Mouse (Mus musculus) embryonic facial prominence, embryonic 14.5 days (tissue): ENCODE measurements around the gene Plbd2. TPM values are rescaled to one million over a fixed set of nuclear protein-coding genes. Genes with fewer than 3 reads are reported as not detected.

Experiments
- ATAC-seq: fragments of 200-750 bp; cut with Nextera tagmentation; 2 replicates; pipeline ENCODE4 v1.8.0; 2017; ENCODE audit warnings: low read depth, moderate number of reproducible peaks, moderate TSS enrichment
- DNase-seq: peaks from one replicate; pipeline ENCODE4 v3.0.0-alpha.2; 2015; ENCODE audit warnings: low spot score
- H3K27ac ChIP-seq: fragments of 300-500 bp; sonication (generic); replicated peaks from 2 replicates; pipeline ENCODE4 v1.5.1; 2014; ENCODE audit warnings: low read depth, mild to moderate bottlenecking, low read length, moderate library complexity
- H3K27me3 ChIP-seq: fragments of 300-500 bp; sonication (generic); replicated peaks from 2 replicates; pipeline ENCODE4 v1.6.1; 2014; ENCODE audit warnings: low read length; ENCODE audit not compliant: control insufficient read depth, insufficient read depth
- H3K36me3 ChIP-seq: fragments of 300-500 bp; sonication (generic); 2 replicates; pipeline ENCODE4 v1.6.1; 2014; ENCODE audit warnings: low read length, mixed read lengths; ENCODE audit not compliant: control insufficient read depth, insufficient read depth
- H3K4me1 ChIP-seq: fragments of 300-500 bp; sonication (generic); 2 replicates; pipeline ENCODE4 v1.6.1; 2014; ENCODE audit warnings: antibody characterized with exemption, low read length; ENCODE audit not compliant: control insufficient read depth, insufficient read depth
- H3K4me2 ChIP-seq: fragments of 300-500 bp; sonication (generic); 2 replicates; pipeline ENCODE4 v1.6.1; 2014; ENCODE audit warnings: low read depth, mild to moderate bottlenecking, low read length, moderate library complexity, mixed read lengths
- H3K4me3 ChIP-seq: fragments of 300-500 bp; sonication (generic); 2 replicates; pipeline ENCODE4 v1.5.1; 2014; ENCODE audit warnings: low read depth, mild to moderate bottlenecking, low read length
- H3K9ac ChIP-seq: fragments of 300-500 bp; sonication (generic); 2 replicates; pipeline ENCODE4 v1.6.1; 2014; ENCODE audit warnings: low read depth, mild to moderate bottlenecking, low read length, moderate library complexity, mixed read lengths
- H3K9me3 ChIP-seq: fragments of 300-500 bp; sonication (generic); 2 replicates; pipeline ENCODE4 v1.6.1; 2016; ENCODE audit warnings: low read length; ENCODE audit not compliant: control insufficient read depth
- WGBS: fragments of 180-500 bp; shearing (Covaris S2); extraction: QIAGEN DNeasy Blood & Tissue Kit; methylation state at CpG from one replicate; pipeline ENCODE4 v1.1.7; 2014; 5-methylcytosine and 5-hydroxymethylcytosine counted together
- polyA plus RNA-seq: library from polyadenylated mRNA; unstranded; fragments of >200 nt; fragmentation: Nextera tagmentation; extraction: Ambion mirVana; gene quantifications from 2 replicates; pipeline ENCODE4 v1.2.1, GENCODE M21; 2014

Gene Plbd2
- polyA plus RNA-seq, 1 experiment from 2014 or later: 47.0 TPM

DNA sequence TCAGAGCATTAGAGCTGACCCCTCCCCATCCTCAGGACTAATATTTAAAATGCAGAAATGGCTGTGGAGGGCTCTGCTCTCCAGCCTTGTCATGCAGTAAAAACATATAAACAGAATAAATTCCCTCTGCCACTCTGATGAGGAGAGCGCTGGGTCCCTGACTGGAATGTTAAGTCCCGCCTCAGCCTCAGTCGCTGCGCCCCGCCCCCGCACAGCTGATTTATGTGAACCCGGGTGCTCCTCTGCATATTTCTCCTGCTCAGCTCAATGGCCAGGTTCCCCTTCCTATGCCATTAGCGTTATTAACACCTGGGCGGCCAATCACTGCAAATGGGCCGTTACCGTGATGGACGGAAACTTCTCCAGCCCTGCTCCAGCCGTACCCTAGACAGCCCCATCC lies 56.1 kb downstream of the Plbd2 start:
- Histone ChIP-seq H3K9me3 (no peaks in the 10 kb centered on the region), H3K4me2 (no peak overlapping the region), H3K36me3 (no peaks in the 10 kb centered on the region), H3K4me1 (no peaks in the 10 kb centered on the region), H3K4me3 (no peak overlapping the region), H3K27ac (no peak overlapping the region), H3K27me3 (peaks cover 11% of the 10 kb centered on the region), H3K9ac (no peak overlapping the region)
- no peak for ATAC-seq
- 36% methylated on average over 13 of the region's 13 CpGs for WGBS
- no peak for DNase-seq

DNA sequence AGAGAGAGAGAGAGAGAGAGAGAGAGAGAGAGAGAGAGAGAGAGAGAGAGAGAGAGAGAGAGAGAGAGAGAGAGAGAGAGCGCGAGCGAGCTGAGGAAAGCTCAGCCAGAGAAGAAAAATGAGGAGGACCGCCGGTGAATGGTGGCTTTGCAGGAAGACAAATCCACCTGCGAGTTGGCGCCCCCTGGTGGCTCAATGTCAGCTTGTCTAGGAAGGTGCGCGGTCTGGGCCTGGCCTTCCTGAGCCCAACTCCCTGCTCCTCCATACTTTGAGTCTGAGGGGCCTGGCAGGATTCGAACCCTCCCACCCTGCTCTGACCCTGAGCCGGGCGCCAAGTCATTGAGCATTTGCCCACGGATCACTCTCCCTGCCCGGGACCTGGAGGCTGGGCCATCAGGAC lies 62.7 kb downstream of the Plbd2 start:
- H3K9me3 ChIP-seq: no peaks in the 10 kb centered on the region
- no peaks in the 10 kb centered on the region for H3K4me1 ChIP-seq
- H3K36me3 ChIP-seq: no peaks in the 10 kb centered on the region
- H3K27ac ChIP-seq: no peak overlapping the region
- peak overlapping the region; percentile 29 for H3K4me3 ChIP-seq
- 9% methylated on average over 10 of the region's 14 CpGs for WGBS
- H3K27me3 ChIP-seq: peaks cover 68% of the 10 kb centered on the region
- DNase-seq: peak; percentile 92
- peak overlapping the region; percentile 49 for H3K4me2 ChIP-seq
- H3K9ac ChIP-seq: no peak overlapping the region
- ATAC-seq: peak; percentile 79; the same call in 1 of the 2 replicates

DNA sequence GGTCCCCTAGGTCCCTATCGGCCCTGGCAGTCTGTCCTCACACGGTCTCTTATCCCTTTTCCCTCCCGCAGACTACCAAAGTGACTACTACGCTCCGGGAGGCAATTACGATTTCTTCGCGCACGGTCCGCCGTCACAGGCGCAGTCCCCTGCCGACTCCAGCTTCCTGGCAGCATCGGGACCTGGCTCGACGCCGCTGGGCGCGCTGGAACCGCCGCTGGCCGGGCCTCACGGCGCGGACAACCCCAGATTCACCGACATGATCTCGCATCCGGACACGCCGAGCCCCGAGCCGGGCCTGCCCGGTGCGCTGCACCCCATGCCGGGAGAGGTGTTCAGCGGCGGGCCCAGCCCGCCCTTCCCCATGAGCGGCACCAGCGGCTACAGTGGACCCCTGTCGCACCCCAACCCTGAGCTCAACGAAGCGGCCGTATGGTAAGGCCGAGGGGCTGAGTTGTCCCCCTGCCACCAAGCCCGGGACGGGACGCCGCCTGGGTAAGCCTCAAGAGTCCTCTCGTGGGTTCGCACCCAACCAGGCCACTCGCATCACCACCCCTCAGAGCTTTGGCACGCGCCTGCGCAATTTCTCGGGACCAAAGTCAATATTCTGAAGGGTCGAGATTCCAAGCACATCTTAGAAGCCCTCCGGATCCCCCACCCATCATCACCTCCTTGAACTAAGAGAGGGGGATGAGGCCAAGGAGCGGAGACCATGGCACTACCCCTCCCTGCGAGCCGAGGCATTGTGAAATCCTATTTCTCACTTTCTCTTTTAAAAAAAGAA lies 63.3 kb downstream of the Plbd2 start:
- ATAC-seq: no peak
- Histone ChIP-seq H3K4me1 (no peaks in the 10 kb centered on the region), H3K36me3 (no peaks in the 10 kb centered on the region), H3K9me3 (no peaks in the 10 kb centered on the region), H3K27ac (no peak overlapping the region), H3K4me2 (peak overlapping the region; percentile 49), H3K9ac (no peak overlapping the region), H3K4me3 (peak overlapping the region; percentile 29), H3K27me3 (peaks cover 75% of the 10 kb centered on the region)
- DNase-seq: no peak
- 7% methylated on average over 52 of the region's 61 CpGs for WGBS

DNA sequence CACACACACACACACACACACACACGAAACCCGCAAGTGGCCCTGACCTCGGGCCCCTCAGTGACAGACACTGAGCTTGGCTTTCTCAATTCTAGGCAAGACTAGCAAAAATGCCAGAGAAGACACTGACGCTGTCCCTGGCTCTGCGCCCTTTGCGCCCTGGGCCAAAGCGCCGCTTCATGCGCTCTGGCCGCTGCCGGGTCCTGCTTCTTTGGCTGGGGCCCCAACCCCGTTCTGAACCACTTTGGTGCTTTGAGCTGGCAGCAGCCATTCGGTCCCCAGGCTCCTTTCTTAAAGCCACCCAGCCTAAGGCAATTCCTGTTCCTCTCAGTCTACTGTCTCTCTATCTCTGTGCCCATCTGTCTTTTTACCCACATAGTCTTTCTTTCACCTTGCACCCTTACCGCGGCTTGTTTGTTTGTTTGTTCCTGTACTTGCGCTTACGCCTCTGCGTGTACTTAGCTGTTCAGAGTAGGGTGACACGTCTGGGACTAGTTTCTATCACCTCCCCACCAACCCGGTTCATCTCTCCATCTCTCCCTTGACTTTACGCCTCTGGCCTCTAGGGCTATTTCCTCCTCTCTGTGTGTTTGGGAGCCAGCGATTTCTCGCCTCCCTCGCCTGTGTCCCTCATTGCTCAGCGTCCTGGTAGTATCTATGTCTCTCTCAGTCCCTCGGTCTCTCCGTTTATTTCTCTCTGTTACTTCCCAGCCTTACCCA lies 64.3 kb downstream of the Plbd2 start:
- no peak for ATAC-seq
- H3K36me3 ChIP-seq: no peaks in the 10 kb centered on the region
- H3K4me1 ChIP-seq: no peaks in the 10 kb centered on the region
- no peaks in the 10 kb centered on the region for H3K9me3 ChIP-seq
- H3K4me3 ChIP-seq: 0 out of 2 replicates have a peak overlapping the region, but pooled peaks have one; percentile 29
- no peak for DNase-seq
- peak overlapping the region; percentile 49; the same call in 1 of the 2 replicates for H3K4me2 ChIP-seq
- WGBS: 5% methylated on average over 26 of the region's 27 CpGs
- H3K27me3 ChIP-seq: peaks cover 82% of the 10 kb centered on the region
- H3K27ac ChIP-seq: no peak overlapping the region
- no peak overlapping the region for H3K9ac ChIP-seq

DNA sequence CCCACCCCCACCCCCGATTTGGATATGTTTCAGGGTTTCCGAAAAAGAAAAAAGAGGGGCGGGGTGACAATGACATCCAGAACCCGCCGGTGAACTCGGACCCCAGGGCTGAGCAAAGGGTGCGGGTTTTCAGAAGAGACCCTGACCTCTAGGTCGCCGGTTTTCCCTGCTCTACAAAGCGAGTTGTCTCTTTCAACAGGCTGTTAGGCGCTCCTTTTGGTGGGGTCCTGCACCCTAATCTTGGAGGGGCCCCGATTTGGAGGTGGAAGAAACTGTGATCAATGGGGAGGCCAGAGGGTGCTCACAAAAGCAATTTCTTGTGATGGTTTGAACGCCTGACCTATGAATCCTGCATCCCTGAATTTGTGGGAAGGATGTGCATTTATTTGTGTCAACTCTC lies 65.0 kb downstream of the Plbd2 start:
- 2% methylated on average over 13 of the region's 13 CpGs for WGBS
- Histone ChIP-seq H3K9me3 (no peaks in the 10 kb centered on the region), H3K27me3 (peaks cover 87% of the 10 kb centered on the region), H3K4me2 (no peak overlapping the region), H3K27ac (no peak overlapping the region), H3K9ac (no peak overlapping the region), H3K4me3 (no peak overlapping the region; the same call in 1 of the 2 replicates), H3K4me1 (no peaks in the 10 kb centered on the region), H3K36me3 (no peaks in the 10 kb centered on the region)
- ATAC-seq (no peak), DNase-seq (no peak)

DNA sequence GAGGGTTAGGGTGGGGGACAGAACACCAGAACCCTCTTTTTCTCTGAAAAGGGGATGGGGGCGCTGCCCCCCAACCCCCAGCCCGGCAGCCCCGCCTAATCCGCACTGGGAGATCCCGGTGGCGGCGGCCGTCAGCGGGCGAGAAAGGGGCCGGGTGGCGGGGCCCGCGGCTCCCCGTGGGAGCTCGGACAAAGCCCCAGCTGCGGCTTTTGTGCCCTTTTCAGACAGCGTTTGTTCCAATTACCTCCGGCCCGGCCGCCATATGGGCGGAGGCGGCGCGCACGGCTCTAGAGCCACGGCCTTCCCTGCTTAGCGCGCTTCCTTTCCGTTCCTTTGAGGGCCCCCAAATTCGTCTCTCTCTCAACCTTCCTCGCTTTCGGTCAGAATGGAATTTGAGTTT lies 65.4 kb downstream of the Plbd2 start:
- WGBS: under 1% methylated on average over 31 of the region's 33 CpGs
- DNase-seq: peak; percentile 12
- H3K27me3 ChIP-seq: peaks cover 92% of the 10 kb centered on the region
- ATAC-seq: no peak
- H3K4me2 ChIP-seq: peak overlapping the region; percentile 15; the same call in 1 of the 2 replicates
- peak overlapping the region; percentile 18; the same call in 1 of the 2 replicates for H3K4me3 ChIP-seq
- no peaks in the 10 kb centered on the region for H3K4me1 ChIP-seq
- 0 out of 2 replicates have a peak overlapping the region, but pooled peaks have one; percentile 14 for H3K9ac ChIP-seq
- H3K9me3 ChIP-seq: no peaks in the 10 kb centered on the region
- H3K27ac ChIP-seq: no peak overlapping the region
- H3K36me3 ChIP-seq: no peaks in the 10 kb centered on the region

DNA sequence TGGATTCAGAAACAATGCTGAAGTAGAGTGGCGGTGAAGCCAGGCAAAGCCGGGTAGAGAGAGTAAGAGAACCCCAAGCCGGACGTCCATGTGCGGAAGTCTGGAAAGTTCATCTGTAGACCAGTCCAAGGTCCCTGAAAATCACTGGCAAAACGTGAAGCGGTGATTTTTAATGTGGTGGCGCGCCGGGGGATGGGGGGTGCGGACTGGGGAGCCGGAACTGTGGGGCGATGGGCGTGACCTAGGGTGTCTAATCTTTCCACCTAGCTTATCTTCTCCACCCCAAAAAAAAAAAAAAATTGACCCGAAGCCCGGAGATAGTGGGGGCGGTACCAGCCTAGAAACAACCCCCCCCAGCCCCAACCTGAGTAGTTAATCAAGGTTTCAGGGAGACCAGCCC lies 65.9 kb downstream of the Plbd2 start:
- Histone ChIP-seq H3K4me2 (peak overlapping the region; percentile 15; the same call in 1 of the 2 replicates), H3K9ac (0 out of 2 replicates have a peak overlapping the region, but pooled peaks have one; percentile 14)

DNA sequence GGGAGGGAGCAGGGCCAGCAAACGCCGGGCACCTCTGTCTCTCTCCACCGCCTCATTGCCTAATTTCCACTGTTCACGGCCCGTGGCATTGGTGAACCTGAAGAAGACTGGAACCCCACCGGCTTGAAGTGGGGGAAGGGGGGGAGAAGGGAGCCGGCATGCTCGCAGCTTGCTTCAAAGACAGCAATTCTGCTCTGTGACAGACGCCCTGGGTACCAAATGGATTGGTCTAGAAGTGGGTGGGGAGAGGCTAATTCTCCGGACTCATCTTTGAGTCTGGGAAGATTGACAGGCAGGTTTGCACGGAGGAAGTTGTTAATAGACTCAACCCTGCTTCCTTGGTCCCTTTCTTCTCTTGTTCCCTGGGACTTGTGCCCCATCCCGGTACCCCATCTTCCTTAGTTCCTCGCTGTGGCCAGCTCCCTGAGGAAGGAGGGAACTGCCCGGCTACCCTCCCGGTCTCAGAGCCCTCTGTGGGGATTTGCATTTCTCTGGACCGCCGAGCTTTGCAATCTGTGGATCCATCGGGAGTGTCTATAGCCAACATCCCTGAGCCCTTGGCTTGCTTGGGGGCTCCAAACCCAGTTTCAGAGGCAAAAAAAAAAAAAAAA lies 66.4 kb downstream of the Plbd2 start:
- no peak overlapping the region for H3K27ac ChIP-seq
- H3K4me1 ChIP-seq: no peaks in the 10 kb centered on the region
- no peak overlapping the region for H3K4me3 ChIP-seq
- DNase-seq: no peak
- H3K4me2 ChIP-seq: no peak overlapping the region
- no peak for ATAC-seq
- H3K36me3 ChIP-seq: no peaks in the 10 kb centered on the region
- H3K27me3 ChIP-seq: peaks cover 93% of the 10 kb centered on the region
- WGBS: 2% methylated on average over 18 of the region's 18 CpGs
- H3K9ac ChIP-seq: no peak overlapping the region
- no peaks in the 10 kb centered on the region for H3K9me3 ChIP-seq

More for the DNA sequence above, 65.9 kb downstream of the Plbd2 start:
- DNase-seq: no peak
- no peaks in the 10 kb centered on the region for H3K36me3 ChIP-seq
- H3K4me1 ChIP-seq: no peaks in the 10 kb centered on the region
- H3K4me3 ChIP-seq: no peak overlapping the region; the same call in 1 of the 2 replicates
- WGBS: 2% methylated on average over 16 of the region's 17 CpGs
- H3K27me3 ChIP-seq: peaks cover 92% of the 10 kb centered on the region
- no peaks in the 10 kb centered on the region for H3K9me3 ChIP-seq
- ATAC-seq: no peak
- H3K27ac ChIP-seq: no peak overlapping the region
